Mouse (Mus musculus) heart, embryonic 16.5 days (tissue): ENCODE measurements around the gene Tfdp1. TPM values are rescaled to one million over a fixed set of nuclear protein-coding genes. Genes with fewer than 3 reads are reported as not detected.

Experiments used
- ATAC-seq: fragments of 200-750 bp; cut with Nextera tagmentation; replicated peaks from 2 replicates; pipeline ENCODE4 v1.8.0; 2017; ENCODE audit warnings: moderate number of reproducible peaks; ENCODE audit not compliant: insufficient read depth, low FRiP score; ENCODE audit errors: extremely low read depth
- H3K27ac ChIP-seq: fragments of 300-500 bp; sonication (generic); 2 replicates; pipeline ENCODE4 v1.5.1; 2014; ENCODE audit warnings: mild to moderate bottlenecking, low read length, control low read depth, moderate library complexity
- H3K27me3 ChIP-seq: fragments of 300-500 bp; sonication (generic); 2 replicates; pipeline ENCODE4 v1.6.1; 2014; ENCODE audit warnings: low read length, mixed read lengths; ENCODE audit not compliant: control insufficient read depth, insufficient read depth
- H3K36me3 ChIP-seq: fragments of 300-500 bp; sonication (generic); 2 replicates; pipeline ENCODE4 v1.6.1; 2014; ENCODE audit not compliant: control insufficient read depth, insufficient read depth
- H3K4me1 ChIP-seq: fragments of 300-500 bp; sonication (generic); 2 replicates; pipeline ENCODE4 v1.6.1; 2014; ENCODE audit warnings: low read length, mixed read lengths; ENCODE audit not compliant: control insufficient read depth, insufficient read depth
- H3K4me2 ChIP-seq: fragments of 300-500 bp; sonication (generic); 2 replicates; pipeline ENCODE4 v1.6.1; 2014; ENCODE audit warnings: low read depth, mild to moderate bottlenecking, control low read depth, low read length
- H3K4me3 ChIP-seq: fragments of 300-500 bp; sonication (generic); 2 replicates; pipeline ENCODE4 v1.5.1; 2014; ENCODE audit warnings: mild to moderate bottlenecking, control low read depth, low read length
- H3K9ac ChIP-seq: fragments of 300-500 bp; sonication (generic); 2 replicates; pipeline ENCODE4 v1.6.1; 2014; ENCODE audit warnings: low read length, control low read depth
- H3K9me3 ChIP-seq: fragments of 300-500 bp; sonication (generic); replicated peaks from 2 replicates; pipeline ENCODE4 v1.6.1; 2016; ENCODE audit warnings: low read length; ENCODE audit not compliant: control insufficient read depth
- WGBS: fragments of 180-500 bp; shearing (Covaris S2); extraction: QIAGEN DNeasy Blood & Tissue Kit; methylation state at CpG from one replicate; pipeline ENCODE4 v1.1.7; 2014; 5-methylcytosine and 5-hydroxymethylcytosine counted together
- polyA plus RNA-seq: library from polyadenylated mRNA; unstranded; fragments of >200 nt; fragmentation: Nextera tagmentation; extraction: Ambion mirVana; gene quantifications from 2 replicates; pipeline ENCODE4 v1.2.1, GENCODE M21; 2015

Gene Tfdp1
- polyA plus RNA-seq, 1 experiment from 2014 or later: 93.6 TPM

GRCm38 (mm10) chr8:13396725-13397124 is 58.2 kb downstream of the Tfdp1 start, which contains the start of gene Atp4b:
Gene Atp4b (minus strand): TSS chr8:13396825.
- no peak within 1 kb of the TSS for H3K4me3 ChIP-seq
- no peaks in the 10 kb centered on the region for H3K36me3 ChIP-seq
- WGBS: 72% methylated on average over 5 of the region's 5 CpGs
- no peaks in the 10 kb centered on the region for H3K9me3 ChIP-seq
- H3K9ac ChIP-seq: no peak within 1 kb of the TSS
- H3K27ac ChIP-seq: no peak within 1 kb of the TSS
- H3K27me3 ChIP-seq: no peaks in the 10 kb centered on the region
- no peak for ATAC-seq
- H3K4me1 ChIP-seq: no peaks in the 10 kb centered on the region
- H3K4me2 ChIP-seq: no peak within 1 kb of the TSS

- ATAC-seq: no peak
- Histone ChIP-seq H3K4me2 (no peak overlapping the region), H3K36me3 (no peaks in the 10 kb centered on the region), H3K27me3 (no peaks in the 10 kb centered on the region), H3K27ac (no peak overlapping the region), H3K9ac (no peak overlapping the region), H3K9me3 (no peaks in the 10 kb centered on the region), H3K4me1 (no peaks in the 10 kb centered on the region), H3K4me3 (no peak overlapping the region)
- WGBS: 63% methylated on average over 6 of the region's 6 CpGs
Observed at GRCm38 (mm10) chr8:13403517-13403916, 65.0 kb downstream of the Tfdp1 start.

- Histone ChIP-seq H3K27me3 (no peaks in the 10 kb centered on the region), H3K4me3 (no peak within 1 kb of the TSS), H3K9ac (no peak within 1 kb of the TSS), H3K9me3 (no peaks in the 10 kb centered on the region), H3K4me1 (no peaks in the 10 kb centered on the region), H3K36me3 (no peaks in the 10 kb centered on the region), H3K4me2 (no peak within 1 kb of the TSS), H3K27ac (no peak within 1 kb of the TSS)
- 72% methylated on average over 5 of the region's 5 CpGs for WGBS
- ATAC-seq: no peak
Observed at GRCm38 (mm10) chr8:13404666-13405131, 66.1 kb downstream of the Tfdp1 start, which contains the start of gene Grk1. Gene Grk1 (plus strand): TSS chr8:13405081.

GRCm38 (mm10) chr8:13406011-13406410 is 67.5 kb downstream of the Tfdp1 start:
- Histone ChIP-seq H3K36me3 (no peaks in the 10 kb centered on the region), H3K9me3 (no peaks in the 10 kb centered on the region), H3K27ac (no peak overlapping the region), H3K4me3 (no peak overlapping the region), H3K9ac (no peak overlapping the region), H3K4me2 (no peak overlapping the region), H3K27me3 (no peaks in the 10 kb centered on the region), H3K4me1 (no peaks in the 10 kb centered on the region)
- 76% methylated on average over 5 of the region's 5 CpGs for WGBS
- no peak for ATAC-seq

- Histone ChIP-seq H3K27ac (no peak overlapping the region), H3K4me2 (no peak overlapping the region), H3K27me3 (no peaks in the 10 kb centered on the region), H3K4me1 (no peaks in the 10 kb centered on the region), H3K4me3 (no peak overlapping the region), H3K36me3 (no peaks in the 10 kb centered on the region), H3K9ac (no peak overlapping the region), H3K9me3 (no peaks in the 10 kb centered on the region)
- 28% methylated on average over 6 of the region's 6 CpGs for whole genome bisulfite sequencing
- no peak for ATAC-seq
Observed at GRCm38 (mm10) chr8:13411597-13411996, 73.0 kb downstream of the Tfdp1 start.

GRCm38 (mm10) chr8:13412891-13413558 is 74.5 kb downstream of the Tfdp1 start:
- 0 out of 2 replicates have a peak, but pooled peaks have one; percentile 30 for ATAC-seq
- 58% methylated on average over 13 of the region's 13 CpGs for WGBS

GRCm38 (mm10) chr8:13413823-13414390 is 75.4 kb downstream of the Tfdp1 start:
- no peak for ATAC-seq
- Histone ChIP-seq H3K36me3 (no peaks in the 10 kb centered on the region), H3K27ac (no peak overlapping the region), H3K4me1 (no peaks in the 10 kb centered on the region), H3K4me3 (no peak overlapping the region), H3K9ac (no peak overlapping the region), H3K27me3 (no peaks in the 10 kb centered on the region), H3K4me2 (no peak overlapping the region), H3K9me3 (no peaks in the 10 kb centered on the region)
- WGBS: 49% methylated on average over 12 of the region's 12 CpGs

More at GRCm38 (mm10) chr8:13412891-13413558, 74.5 kb downstream of the Tfdp1 start:
- H3K27me3 ChIP-seq: no peaks in the 10 kb centered on the region
- no peaks in the 10 kb centered on the region for H3K9me3 ChIP-seq
- no peaks in the 10 kb centered on the region for H3K4me1 ChIP-seq
- no peaks in the 10 kb centered on the region for H3K36me3 ChIP-seq
- H3K4me3 ChIP-seq: no peak overlapping the region
- H3K27ac ChIP-seq: no peak overlapping the region
- H3K4me2 ChIP-seq: no peak overlapping the region
- no peak overlapping the region for H3K9ac ChIP-seq

- H3K9ac ChIP-seq: no peak overlapping the region
- H3K4me1 ChIP-seq: no peaks in the 10 kb centered on the region
- H3K27me3 ChIP-seq: no peaks in the 10 kb centered on the region
- ATAC-seq: no peak
- no peaks in the 10 kb centered on the region for H3K9me3 ChIP-seq
- H3K4me2 ChIP-seq: no peak overlapping the region
- H3K36me3 ChIP-seq: no peaks in the 10 kb centered on the region
- no peak overlapping the region for H3K27ac ChIP-seq
- no peak overlapping the region for H3K4me3 ChIP-seq
- WGBS: 65% methylated on average over 10 of the region's 10 CpGs
Observed at GRCm38 (mm10) chr8:13415879-13416278, 77.3 kb downstream of the Tfdp1 start.

- no peaks in the 10 kb centered on the region for H3K27me3 ChIP-seq
- no peak overlapping the region for H3K9ac ChIP-seq
- ATAC-seq: no peak
- no peaks in the 10 kb centered on the region for H3K4me1 ChIP-seq
- H3K27ac ChIP-seq: no peak overlapping the region
- H3K36me3 ChIP-seq: no peaks in the 10 kb centered on the region
- no peak overlapping the region for H3K4me3 ChIP-seq
- no peak overlapping the region for H3K4me2 ChIP-seq
- H3K9me3 ChIP-seq: 0 out of 2 replicates have a peak, but pooled peaks cover 3% of the 10 kb centered on the region
- 66% methylated on average over 2 of the region's 2 CpGs for WGBS
Observed at GRCm38 (mm10) chr8:13419111-13419639, 80.6 kb downstream of the Tfdp1 start.
